Mouse (Mus musculus): Measurements from ENCODE around the gene Limch1. TPM values are rescaled to one million over a fixed set of nuclear protein-coding genes. Genes with fewer than 3 reads are reported as not detected.

Gene Limch1
- total RNA-seq, 2 experiments from 2014 or later, result 111 to 115 TPM

DNA sequence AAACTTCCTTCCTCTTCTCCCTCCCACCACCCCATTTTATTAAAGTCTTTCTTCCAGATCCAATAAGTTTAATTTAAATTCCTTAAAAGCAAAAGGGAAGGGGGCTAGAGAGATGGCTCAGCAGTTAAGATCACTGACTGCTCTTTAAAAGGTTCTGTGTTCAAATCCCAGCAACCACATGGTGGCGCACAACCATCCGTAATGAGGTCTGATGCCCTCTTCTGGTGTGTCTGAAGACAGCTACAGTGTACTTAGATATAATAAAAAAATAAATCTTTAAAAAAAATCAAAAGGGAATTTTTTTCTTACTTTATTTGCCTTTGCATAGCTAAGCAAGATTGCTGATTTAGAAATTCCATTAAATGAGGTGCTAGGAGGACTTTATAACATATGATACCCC lies 37.2 kb downstream of the Limch1 start:
- no peak for DNase-seq (ENCODE audit: low spot score in 2 of 2)

DNA sequence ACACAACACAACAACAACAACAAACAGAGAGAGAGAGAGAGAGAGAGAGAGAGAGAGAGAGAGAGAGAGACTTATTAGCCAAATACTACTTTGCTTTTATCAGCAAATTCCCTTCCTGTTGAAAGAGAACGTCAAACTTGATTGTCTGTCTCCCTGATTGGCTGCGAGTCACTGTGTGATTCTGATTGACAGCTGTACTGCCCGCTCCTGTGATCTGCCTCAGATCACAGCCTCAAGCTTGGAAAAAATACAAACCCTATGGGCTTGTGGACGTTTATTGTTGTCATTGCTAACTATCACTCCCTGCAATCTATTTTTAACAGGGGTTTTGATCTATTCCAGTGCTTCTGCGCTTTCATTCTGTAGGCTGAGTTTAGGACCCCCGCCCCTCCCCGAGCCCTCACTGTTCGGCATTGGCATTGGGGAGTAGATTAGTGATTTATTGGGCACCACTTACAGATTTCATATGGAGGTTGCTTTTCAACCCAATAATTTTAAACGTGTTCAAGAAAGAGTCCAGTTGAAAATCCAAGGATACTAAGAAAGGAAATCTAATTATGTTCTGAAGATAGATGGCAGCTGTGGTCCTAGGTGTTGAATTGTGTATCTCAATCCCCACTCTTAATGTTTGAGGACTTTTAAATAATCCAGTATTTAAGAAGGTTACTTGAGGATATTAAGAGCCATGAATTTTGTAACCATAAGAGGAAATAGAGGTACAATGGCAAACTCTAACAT lies 39.2 kb downstream of the Limch1 start:
- no peak for DNase-seq (ENCODE audit: low spot score in 2 of 2)

DNA sequence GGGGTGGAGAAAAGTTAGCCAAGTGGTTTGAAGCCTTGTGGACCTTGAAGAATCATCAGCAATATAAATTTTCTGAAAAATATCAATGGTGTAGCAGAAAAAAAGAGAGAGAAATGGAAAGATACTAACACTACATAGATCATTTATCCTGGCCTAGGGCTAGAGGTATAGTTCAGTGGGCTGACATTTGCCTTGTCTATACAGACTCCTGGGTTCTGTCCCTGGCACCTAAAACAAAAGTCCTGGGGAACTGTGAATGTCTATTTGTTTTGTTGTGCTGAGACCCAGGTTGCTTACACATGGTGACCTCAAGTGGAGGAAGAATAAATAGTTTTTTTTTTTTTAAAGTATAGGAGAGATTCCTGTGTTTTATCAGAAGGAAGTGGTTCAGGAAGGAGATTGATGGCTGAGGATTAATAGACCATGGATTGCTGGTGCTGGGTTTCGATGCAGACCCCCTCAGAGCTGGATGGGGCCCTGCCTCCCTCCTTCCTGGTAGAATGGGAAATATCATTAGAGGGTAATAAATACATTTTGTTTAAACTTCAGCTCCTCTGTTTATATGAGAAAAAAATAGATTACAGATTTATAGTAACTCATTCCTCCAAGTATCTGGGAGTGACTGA lies 40.5 kb downstream of the Limch1 start:
- no peak for DNase-seq (ENCODE audit: low spot score in 2 of 2)

DNA sequence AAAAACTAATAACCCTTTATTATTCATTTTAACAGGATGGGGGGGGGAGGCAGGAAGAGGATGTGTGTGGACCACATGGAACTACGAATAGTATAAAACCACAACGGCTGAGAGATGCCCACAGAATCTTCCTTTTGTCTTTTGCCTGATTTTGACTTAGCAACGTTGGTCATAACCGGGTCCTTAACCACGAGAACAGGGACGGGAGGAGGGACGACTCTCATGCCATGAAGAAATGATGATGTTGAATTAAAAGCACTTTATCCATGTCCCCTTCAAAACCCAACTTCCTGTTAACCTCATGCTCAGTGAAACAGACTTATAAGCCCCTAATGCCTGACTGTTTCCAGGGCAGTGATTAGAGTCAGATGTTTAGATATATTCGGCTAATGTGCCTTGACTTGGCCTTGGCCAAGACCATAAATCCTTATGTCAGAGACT lies 41.0 kb downstream of the Limch1 start:
- DNase-seq (ENCODE audit: low spot score in 2 of 2), result no peak

DNA sequence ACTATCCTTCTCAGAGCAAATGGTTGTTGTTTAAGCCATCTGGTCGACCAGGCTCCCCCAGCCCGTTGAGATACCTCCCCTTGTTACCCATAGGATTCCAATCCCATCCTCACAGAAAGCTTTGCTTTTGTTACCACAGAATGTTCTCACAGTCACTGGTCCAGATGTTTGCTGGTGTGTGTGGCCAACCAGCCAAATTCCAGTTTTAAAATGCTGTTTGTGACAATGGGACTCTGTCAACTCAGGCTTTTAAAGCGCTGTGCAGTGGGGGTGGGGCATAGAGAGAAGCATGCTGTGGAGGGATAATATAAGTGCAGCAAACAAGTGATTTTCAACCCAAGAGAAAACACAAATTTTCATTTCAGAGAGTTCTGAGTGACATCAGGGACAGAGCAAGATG lies 43.4 kb downstream of the Limch1 start:
- DNase-seq (ENCODE audit: low spot score in 2 of 2), result no peak

DNA sequence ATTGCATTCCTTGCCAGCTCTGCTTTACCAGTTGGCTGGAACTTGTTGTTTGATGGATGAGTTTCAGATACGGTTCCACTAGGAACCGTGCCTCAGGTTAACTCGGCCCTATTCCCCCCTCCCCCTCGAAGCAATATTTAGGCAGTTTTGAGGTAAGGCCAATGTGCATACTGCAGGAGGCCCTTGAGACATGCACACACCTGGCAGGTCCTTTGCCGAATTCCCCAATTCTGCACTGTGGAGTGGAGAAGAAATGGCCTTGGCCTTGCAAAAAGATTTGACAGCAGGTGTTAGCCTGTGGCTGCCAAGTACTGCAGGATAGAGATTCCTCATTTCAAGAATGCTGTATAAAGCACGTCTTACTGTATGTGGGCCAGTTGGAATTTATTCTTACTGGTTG lies 45.5 kb downstream of the Limch1 start:
- DNase-seq (ENCODE audit: low spot score in 2 of 2), result no peak

DNA sequence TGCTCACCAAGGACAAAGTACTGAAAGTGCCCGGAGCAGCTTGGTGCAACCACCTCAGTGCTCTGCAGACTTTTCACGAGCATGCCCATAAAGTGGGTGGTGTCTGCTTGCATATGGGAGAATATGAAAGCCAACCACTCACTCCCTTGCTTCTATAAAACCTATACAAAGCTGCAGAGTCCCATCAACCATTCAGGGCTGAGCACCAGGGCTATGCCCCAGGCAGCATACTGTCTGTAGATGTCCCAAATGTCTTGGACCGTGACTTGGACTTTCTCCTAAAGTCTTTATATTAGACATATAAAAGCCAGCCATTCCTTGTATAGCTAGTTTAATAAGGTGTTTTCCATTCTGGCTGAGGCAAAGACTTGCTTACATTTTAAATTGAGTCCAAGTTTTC lies 47.6 kb downstream of the Limch1 start:
- DNase-seq (ENCODE audit: low spot score in 2 of 2), result no peak

DNA sequence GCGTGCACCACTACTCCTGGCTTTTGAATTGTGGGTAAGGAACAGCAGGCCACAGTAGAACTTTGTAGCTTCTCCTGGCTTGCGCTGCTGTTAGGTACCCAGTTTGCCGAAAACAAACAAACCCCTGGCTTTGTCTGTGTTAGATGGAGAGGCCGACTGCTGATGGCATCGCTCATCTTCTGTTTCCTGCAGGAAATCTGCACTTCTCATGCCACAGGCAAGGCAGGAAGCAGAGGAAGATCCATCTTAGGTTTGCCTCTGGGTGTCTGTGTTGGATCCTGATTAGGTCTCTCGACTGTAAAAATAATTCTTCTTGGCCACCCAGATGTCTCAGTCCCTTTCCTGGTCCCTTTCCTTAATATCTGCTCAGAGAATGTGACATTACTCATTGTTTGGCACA lies 51.7 kb downstream of the Limch1 start:
- no peak for DNase-seq (ENCODE audit: low spot score in 2 of 2)

DNA sequence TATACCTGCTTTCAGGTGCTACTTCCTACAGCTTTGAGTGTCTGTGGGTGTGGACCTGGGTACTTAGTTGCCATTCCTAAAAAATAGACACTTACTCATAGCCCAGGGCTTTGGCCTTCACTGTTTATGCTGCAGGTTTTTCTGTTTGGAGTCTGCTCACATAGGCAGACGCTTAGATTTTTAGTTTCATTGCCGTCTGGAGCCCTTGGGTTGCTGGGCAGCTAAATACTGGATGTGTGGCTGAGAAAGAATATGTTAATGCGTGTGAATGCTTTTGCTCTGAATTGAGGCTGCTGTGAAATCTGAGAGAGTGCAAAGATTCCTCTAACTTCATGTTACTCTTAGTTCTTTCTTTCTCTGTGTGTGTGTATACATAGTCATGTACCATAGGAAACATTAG lies 52.5 kb downstream of the Limch1 start:
- no peak for DNase-seq (ENCODE audit: low spot score in 2 of 2)

DNA sequence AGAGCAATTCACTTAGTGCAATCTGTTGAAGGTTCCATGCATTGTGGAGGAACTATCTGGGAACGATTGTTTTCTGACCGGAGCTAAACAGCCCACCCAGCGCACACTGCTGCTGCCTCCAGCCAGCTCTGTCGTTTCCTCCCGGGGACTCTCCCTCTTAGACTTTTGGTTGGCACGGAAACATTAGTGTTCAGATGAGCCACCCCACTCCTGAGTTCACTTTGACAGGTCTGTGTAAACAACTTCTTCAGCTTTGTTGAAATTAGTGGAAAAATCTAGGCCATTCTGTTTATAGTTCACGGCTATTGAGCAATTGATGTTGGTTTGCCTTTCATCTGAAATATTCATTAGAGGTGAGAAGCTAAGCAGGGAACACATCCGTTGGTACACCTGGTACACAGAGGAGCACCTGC lies 53.0 kb downstream of the Limch1 start:
- DNase-seq (ENCODE audit: low spot score in 2 of 2), result peak in 1 of 2 experiments; percentile 22

DNA sequence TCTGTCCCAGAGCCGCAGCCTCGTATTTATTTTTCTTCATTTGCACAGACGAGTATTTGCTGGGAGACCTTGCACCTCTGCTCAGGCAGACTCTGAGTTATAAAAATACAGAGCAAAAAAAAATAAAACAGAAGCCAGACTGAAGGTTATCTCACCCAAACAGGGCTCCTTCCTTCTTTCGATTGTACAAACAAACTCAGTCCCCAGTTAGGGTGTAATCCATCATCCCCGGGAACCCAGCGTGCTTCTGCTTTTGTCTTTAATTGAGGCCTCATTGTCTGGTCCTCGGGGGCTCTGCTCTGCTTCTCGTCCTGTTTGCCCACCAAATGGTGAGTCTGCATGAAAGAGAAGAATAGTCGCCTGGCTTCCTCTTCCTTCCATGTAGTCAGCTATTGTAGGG lies 54.6 kb downstream of the Limch1 start:
- no peak for DNase-seq (ENCODE audit: low spot score in 2 of 2)

DNA sequence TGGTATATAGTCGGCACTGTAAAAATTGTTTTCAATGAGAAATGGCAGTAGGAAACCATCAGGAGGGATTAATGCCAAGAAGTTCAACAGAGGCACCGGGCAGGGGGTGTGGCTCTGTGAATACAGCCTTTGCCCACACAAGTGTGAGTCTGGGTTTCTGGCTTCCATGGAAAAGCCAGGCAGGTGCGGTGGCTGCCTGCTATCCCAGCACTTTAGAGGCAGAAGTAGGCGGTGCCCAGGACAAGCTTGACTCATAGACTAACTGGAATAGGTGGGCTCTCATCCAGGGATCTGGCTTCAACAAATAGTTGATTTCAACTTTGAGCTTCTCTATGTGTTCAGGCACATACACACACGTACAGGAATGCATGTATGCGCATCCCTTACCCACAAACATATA lies 55.4 kb downstream of the Limch1 start:
- no peak for DNase-seq (ENCODE audit: low spot score in 2 of 2)

DNA sequence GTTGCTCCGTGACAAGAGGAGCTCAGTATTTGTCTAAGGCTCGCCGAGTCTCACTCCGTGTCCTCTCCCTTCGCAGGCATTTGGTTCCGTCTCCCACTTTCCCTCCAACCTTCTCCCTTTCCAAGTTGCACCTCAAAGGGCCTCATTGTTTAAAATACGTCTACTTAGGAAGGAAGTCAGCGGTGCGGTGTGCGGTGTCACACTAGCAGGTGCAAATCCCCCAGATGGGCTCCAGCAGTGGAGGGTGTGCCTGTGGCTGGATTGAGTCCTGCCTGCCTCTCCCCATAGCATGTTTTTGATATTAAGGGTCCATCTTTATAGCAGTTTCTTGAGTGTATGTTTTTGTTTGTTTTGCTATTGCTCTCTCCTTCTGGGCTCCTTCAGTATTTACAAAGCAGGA lies 56.6 kb downstream of the Limch1 start:
- DNase-seq (ENCODE audit: low spot score in 2 of 2), result no peak

DNA sequence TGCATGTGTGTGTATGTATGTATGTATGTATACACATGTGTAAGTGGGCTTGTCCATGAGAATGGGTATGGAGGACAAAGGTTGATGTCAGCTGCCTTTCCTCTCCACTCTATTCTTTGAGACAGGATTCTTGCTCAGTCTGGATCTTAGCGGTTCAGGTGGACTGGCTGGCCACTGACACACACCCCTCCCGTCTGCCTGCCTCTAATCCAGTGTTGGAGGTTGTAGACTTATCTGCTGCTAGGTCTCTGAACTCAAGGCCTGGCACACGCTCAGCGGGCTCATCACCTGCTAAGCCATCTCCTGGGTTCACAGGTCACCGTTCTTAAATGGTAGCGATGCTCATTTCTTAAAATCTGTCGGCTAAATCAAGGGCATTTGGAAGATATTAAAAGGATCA lies 60.7 kb downstream of the Limch1 start:
- no peak for DNase-seq (ENCODE audit: low spot score in 2 of 2)

DNA sequence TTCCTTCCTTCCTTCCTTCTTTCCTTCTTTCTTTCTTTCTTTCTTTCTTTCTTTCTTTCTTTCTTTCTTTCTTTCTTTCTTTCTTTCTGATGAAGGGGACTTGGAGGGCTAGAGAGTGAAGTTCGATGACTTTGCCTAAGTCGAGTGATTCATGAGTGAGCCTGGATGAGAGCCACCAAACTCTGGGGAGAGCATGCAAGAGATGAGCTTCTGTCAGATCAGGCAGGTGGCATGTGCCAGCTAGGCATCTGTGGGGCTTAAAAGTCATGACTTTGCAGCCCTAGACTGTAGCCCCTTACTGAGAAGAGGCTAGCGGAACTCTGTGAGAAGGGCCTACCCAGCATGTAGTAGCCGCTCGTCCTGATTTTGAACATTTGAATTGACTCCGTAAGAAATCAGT lies 62.1 kb downstream of the Limch1 start:
- no peak for DNase-seq (ENCODE audit: low spot score in 2 of 2)

DNA sequence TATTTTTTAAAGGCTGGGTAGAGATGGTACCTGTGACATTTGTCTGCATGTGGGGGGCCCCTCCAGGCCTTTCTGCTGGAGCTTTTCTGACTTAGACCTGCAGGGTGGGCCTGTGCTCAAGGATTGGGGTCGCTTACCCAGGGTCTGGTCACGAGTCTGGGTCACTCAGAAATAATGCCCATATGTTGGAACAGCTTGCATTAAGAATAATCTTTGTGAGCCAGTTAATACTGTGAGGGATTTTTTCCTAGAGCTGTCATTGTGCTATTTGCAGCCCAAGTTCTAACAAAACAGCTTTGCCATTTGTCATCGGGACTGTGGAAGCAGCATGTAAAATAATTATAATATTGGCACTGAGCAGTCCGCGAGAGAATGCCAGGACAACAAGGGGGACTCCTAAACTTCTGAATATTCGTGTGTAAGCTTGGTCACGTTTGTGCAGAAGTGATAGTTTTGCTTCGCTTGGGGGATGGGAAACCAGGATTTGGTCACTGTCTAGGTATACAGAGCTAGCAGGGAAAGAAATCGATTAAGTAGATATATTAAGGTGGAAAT lies 63.5 kb downstream of the Limch1 start:
- peak in 1 of 2 experiments; percentile 68 for DNase-seq (ENCODE audit: low spot score in 2 of 2)

DNA sequence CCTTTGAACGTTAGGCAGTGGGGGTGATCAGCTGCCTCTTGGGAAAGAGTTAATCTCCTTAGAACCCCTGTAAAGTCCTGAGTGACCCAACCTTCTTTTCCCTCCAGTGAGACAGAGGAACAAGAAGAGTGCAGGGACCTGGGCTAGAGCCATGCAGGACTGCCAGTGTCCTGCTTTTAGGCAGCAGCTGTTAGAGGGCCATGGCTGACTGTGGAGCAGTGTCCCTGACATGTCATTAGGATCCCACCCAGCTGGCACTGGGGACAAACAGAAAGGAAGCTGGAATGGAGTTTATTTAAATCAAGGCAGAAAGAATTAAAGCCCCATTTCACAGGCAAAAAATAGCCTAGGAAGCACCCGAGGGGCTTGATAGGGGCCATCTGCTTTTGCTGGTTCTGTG lies 64.8 kb downstream of the Limch1 start:
- DNase-seq (ENCODE audit: low spot score in 2 of 2), result peak in 1 of 2 experiments; percentile 47

DNA sequence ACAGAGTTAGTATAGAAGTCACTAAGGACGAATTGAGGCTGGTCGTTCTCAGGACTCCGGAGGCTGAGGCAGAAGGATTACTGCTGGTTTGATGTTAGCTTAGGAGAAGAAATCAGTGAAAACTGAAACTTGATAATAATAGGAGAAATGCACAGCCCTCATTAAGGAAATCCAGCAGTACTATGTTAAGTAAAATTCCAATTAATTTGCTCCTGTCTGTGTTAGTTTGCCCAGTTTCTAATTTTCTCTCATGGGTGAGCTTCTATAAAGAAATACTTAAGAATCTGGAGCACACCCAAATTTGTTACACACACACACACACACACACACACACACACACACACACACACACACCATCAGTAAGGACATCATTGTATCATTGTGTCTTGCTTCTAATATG lies 69.0 kb downstream of the Limch1 start:
- no peak for DNase-seq (ENCODE audit: low spot score in 2 of 2)

DNA sequence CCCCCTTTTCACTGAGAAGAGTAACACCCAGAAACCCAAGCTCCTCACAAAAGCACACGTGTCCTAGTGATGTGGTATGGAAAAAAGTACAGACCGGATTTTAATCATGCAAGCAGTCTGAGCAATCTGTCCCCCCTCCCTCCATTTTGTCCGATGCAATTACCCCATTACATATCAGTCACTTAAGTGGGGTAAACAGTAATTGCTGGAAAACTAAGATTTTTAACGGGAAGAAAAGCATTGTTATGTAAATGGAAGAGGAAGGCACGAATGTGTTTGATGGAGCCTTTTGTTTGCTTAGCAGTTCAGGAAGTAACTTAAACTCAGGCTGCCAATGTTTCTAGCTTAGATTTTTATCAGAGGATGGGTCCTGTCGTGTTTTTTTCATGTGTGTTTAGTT lies 70.2 kb downstream of the Limch1 start:
- no peak for DNase-seq (ENCODE audit: low spot score in 2 of 2)

DNA sequence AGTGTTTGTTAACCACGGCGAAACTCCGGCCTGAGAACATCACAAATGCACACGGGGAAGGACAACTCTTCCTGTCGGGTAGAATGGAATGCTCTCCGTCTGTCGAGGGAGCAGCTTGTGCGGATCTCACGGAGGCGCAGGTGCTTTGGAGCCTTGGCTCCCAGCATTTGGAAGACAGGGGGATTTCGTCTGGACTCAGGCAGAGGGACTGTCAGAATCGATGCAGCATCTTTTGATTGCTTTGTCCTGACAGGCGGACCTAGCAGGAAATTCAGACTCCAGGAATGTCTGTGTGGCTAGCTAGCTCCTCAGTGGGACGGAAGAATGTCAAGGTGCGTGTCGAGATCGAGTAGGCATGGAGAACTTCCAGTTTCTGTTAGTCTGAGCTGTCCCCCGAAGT lies 71.1 kb downstream of the Limch1 start:
- no peak for DNase-seq (ENCODE audit: low spot score in 2 of 2)

DNA sequence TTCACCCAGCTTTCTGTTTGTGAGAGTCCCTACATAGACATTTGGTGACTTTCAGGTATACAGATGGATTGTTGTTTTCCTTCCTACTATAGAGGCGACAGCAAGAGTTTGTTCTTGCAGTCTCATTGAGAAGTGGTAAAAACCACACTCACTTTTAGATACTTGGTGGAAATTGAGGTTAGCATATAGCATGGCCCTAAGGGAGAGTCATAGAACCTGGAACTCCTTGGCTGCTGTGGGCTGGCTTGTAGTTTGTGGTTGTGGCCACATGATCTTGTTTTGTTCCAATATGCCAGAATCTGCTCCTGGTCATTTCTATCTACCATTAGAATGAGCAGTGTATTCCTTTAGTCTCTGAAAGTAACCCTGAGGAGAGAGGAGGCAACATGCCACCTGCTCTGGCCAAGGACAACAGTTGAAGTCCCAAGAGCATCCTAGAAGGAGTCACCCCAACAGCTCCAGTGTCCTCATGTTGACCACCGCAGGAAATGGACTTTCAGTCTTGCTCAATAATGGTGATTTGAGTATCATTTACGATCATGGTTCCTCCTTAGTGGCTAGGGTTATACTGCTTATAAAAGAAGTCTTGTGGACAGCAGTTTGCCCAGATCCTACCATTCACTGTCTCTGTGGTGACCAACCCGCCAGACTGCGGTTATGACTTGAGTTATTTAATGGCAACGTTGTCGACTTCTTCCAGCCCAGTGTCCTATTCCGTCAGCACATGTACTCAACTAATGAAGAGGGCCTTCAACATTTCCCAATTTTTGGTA lies 71.7 kb downstream of the Limch1 start:
- DNase-seq (ENCODE audit: low spot score in 2 of 2), result no peak

All from layer of hippocampus, postnatal 14 days (tissue).